Mouse (Mus musculus): ENCODE results near the gene Olfr994.

Olfr994 gene

GRCm38 (mm10) chr2:85436351-85436750 is at the start of gene Olfr994:
Gene Olfr994 (minus strand): TSS chr2:85436451.
- DNase-seq (ENCODE audit: low read depth, low spot score): no peak

GRCm38 (mm10) chr2:85466801-85467325 is 30.6 kb upstream of the Olfr994 start:
- no peak for DNase-seq (ENCODE audit: low read depth, low spot score)

GRCm38 (mm10) chr2:85443539-85443938 is 7.3 kb upstream of the Olfr994 start, which contains the start of gene Olfr995:
Gene Olfr995 (minus strand): TSS chr2:85443639.
- DNase-seq (ENCODE audit: low read depth, low spot score): no peak

GRCm38 (mm10) chr2:85442546-85442945 is 6.3 kb upstream of the Olfr994 start:
- no peak for DNase-seq (ENCODE audit: low read depth, low spot score)

GRCm38 (mm10) chr2:85425893-85426292 is 10.4 kb downstream of the Olfr994 start:
- DNase-seq (ENCODE audit: low read depth, low spot score): no peak

- DNase-seq (ENCODE audit: low read depth, low spot score): no peak
Measured at GRCm38 (mm10) chr2:85414777-85415176, 21.5 kb downstream of the Olfr994 start, which contains the start of gene Olfr993. Gene Olfr993 (minus strand): TSS chr2:85414877.

GRCm38 (mm10) chr2:85409369-85409768 is 26.9 kb downstream of the Olfr994 start, which contains the start of gene Olfr992:
Gene Olfr992 (minus strand): TSS chr2:85409469.
- no peak for DNase-seq (ENCODE audit: low read depth, low spot score)
